25 mouse cellular contexts compared by ENCODE assay signal in genomic region chr16:36987399-36987798, GRCm38 (mm10). TPM values are rescaled to one million over a fixed set of nuclear protein-coding genes. Genes with fewer than 3 reads are reported as not detected.
DNase-seq lines count a peak whose midpoint lies in the region; ATAC-seq and TF ChIP-seq lines count a peak whose summit lies in the region.
"Had no signal": no experiment of that assay in that cellular context is flagged by ENCODE, and none has a peak within 500 bp of the region (broad histone marks: within the 10 kb centered on the region; RNA-seq: fewer than 3 reads in every experiment).

No protein-coding gene starts in this region.

- no peak for ATAC-seq in heart, embryonic 14.5 days (ENCODE audit: insufficient number of reproducible peaks, insufficient read depth, low FRiP score, low read depth)
- no peak for ATAC-seq in kidney, embryonic 15.5 days (replicated peaks; ENCODE audit: low FRiP score)
- ATAC-seq: forebrain, embryonic 14.5 days; intestine, postnatal 0 days; lung, postnatal 0 days; midbrain, embryonic 13.5 days had no signal

- DNase-seq in gastrocnemius, adult 2 months = peak; percentile 55
- no peak for DNase-seq in gastrocnemius, postnatal 25 days
- no peak for DNase-seq in heart, adult 9 months (ENCODE audit: low spot score in 2 of 2)
- no peak for DNase-seq in kidney, adult 9 months
- DNase-seq: adrenal gland, adult 8-10 months; cerebellum, adult 8-10 months; cerebellum, postnatal 25 days; liver, embryonic 13.5 days; lung, adult 18-20 months; lung, postnatal 4 days; thymus, postnatal 4 days had no signal

- 63% methylated on average over 2 of the region's 2 CpGs for WGBS in heart, embryonic 14.5 days
- 77% methylated on average over 2 of the region's 2 CpGs for WGBS in kidney, embryonic 15.5 days

- H3K79me2 ChIP-seq in myocyte (ENCODE audit: control insufficient read depth, insufficient read depth) = no peaks in the 10 kb centered on the region

- H3K27me3 ChIP-seq in heart, embryonic 14.5 days (ENCODE audit: control insufficient read depth, insufficient read depth, low read length) = no peaks in the 10 kb centered on the region
- no peaks in the 10 kb centered on the region for H3K27me3 ChIP-seq in kidney, embryonic 15.5 days
- H3K27me3 ChIP-seq in myocyte (ENCODE audit: control insufficient read depth, insufficient read depth, insufficient read length) = no peaks in the 10 kb centered on the region
- H3K27me3 ChIP-seq: limb, embryonic 12.5 days; liver, embryonic 13.5 days; midbrain, embryonic 13.5 days had no signal

- TF ChIP-seq POLR2A in myocyte (IDR thresholded peaks at IDR 0.05; ENCODE audit: insufficient read length, low read depth) = no peak

- intact Hi-C loops in gastrocnemius, adult 2 months (cut with DNase I) = no loop called here

- peak overlapping the region; percentile 73 for H3K4me2 ChIP-seq in heart, embryonic 14.5 days (ENCODE audit: low read length)
- no peak overlapping the region for H3K4me2 ChIP-seq in kidney, embryonic 15.5 days
- no peak overlapping the region for H3K4me2 ChIP-seq in myocyte (ENCODE audit: low read depth)
- H3K4me2 ChIP-seq: hindbrain, embryonic 14.5 days; limb, embryonic 12.5 days; liver, embryonic 13.5 days; midbrain, embryonic 13.5 days had no signal

- H3K4me3 ChIP-seq in gastrocnemius, adult 2 months = peak overlapping the region; percentile 71
- H3K4me3 ChIP-seq in heart, embryonic 14.5 days (ENCODE audit: control insufficient read depth in 1 of 2, insufficient read depth in 1 of 2, low read depth in 1 of 2, low read length in 2 of 2) = no peak overlapping the region
- no peak overlapping the region for H3K4me3 ChIP-seq in kidney, embryonic 15.5 days (replicated peaks)
- no peak overlapping the region for H3K4me3 ChIP-seq in myocyte
- H3K4me3 ChIP-seq: limb, embryonic 12.5 days; liver, embryonic 13.5 days; midbrain, embryonic 13.5 days had no signal

- H3K4me1 ChIP-seq in heart, embryonic 14.5 days (ENCODE audit: control insufficient read depth in 2 of 2, insufficient read depth in 2 of 2, low read length in 2 of 2) = peaks cover 8 to 35% of the 10 kb centered on the region in 2 experiments
- H3K4me1 ChIP-seq in kidney, embryonic 15.5 days = no peaks in the 10 kb centered on the region
- H3K4me1 ChIP-seq: liver, embryonic 13.5 days; midbrain, embryonic 13.5 days had no signal

- no peaks in the 10 kb centered on the region for H3K36me3 ChIP-seq in heart, embryonic 14.5 days (ENCODE audit: control insufficient read depth, insufficient read depth, low read length)
- no peaks in the 10 kb centered on the region for H3K36me3 ChIP-seq in kidney, embryonic 15.5 days
- H3K36me3 ChIP-seq in myocyte (ENCODE audit: control insufficient read depth, insufficient read depth) = no peaks in the 10 kb centered on the region
- H3K36me3 ChIP-seq: G1E; limb, embryonic 12.5 days; liver, embryonic 13.5 days; midbrain, embryonic 13.5 days had no signal

- peak overlapping the region; percentile 5; the same call in 1 of the 2 replicates for H3K9ac ChIP-seq in heart, embryonic 14.5 days (ENCODE audit: low read length)
- no peak overlapping the region for H3K9ac ChIP-seq in kidney, embryonic 15.5 days
- H3K9ac ChIP-seq: hindbrain, embryonic 14.5 days; limb, embryonic 12.5 days; liver, embryonic 13.5 days; midbrain, embryonic 13.5 days had no signal

- TF ChIP-seq CTCF in gastrocnemius, adult 2 months (IDR thresholded peaks at IDR 0.05) = no peak

- no peaks in the 10 kb centered on the region for H3K9me3 ChIP-seq in heart, embryonic 14.5 days (ENCODE audit: control insufficient read depth, low read length)
- H3K9me3 ChIP-seq in kidney, embryonic 15.5 days (replicated peaks) = no peaks in the 10 kb centered on the region
- H3K9me3 ChIP-seq: G1E; limb, embryonic 12.5 days; liver, embryonic 13.5 days; midbrain, embryonic 13.5 days had no signal

- no peak overlapping the region for H3ac ChIP-seq in myocyte (ENCODE audit: control insufficient read depth, insufficient read length)

- H3K27ac ChIP-seq in gastrocnemius, adult 2 months = peak overlapping the region; percentile 93
- 0 out of 4 replicates have a peak overlapping the region, but pooled peaks of 1 of the 2 experiments have one; percentile 16 for H3K27ac ChIP-seq in heart, embryonic 14.5 days (replicated peaks in 1 of 2; ENCODE audit: control insufficient read depth in 1 of 2, insufficient read depth in 1 of 2, low read depth in 2 of 2, low read length in 2 of 2)
- H3K27ac ChIP-seq in kidney, embryonic 15.5 days = 0 out of 2 replicates have a peak overlapping the region, but pooled peaks have one; percentile 13
- H3K27ac ChIP-seq: hindbrain, embryonic 14.5 days; limb, embryonic 12.5 days; liver, embryonic 13.5 days; midbrain, embryonic 13.5 days had no signal

TF ChIP-seq in myocyte, 11 proteins besides CTCF, POLR2A, EP300 and RAD21:
- peak in 2 of 3 experiments; percentile 52 to 65 for TF ChIP-seq MYOG (IDR thresholded peaks at IDR 0.05; ENCODE audit: control insufficient read depth in 1 of 3, insufficient read depth in 1 of 3, insufficient read length in 2 of 3, low read depth in 2 of 3)
- no peak for TF ChIP-seq REST (IDR thresholded peaks at IDR 0.05; ENCODE audit: insufficient read depth, insufficient read length)
- no peak for TF ChIP-seq USF1 (IDR thresholded peaks at IDR 0.05; ENCODE audit: low read depth)
- TF ChIP-seq MYOD1 (IDR thresholded peaks at IDR 0.05; ENCODE audit: control insufficient read depth in 1 of 3, insufficient read length in 2 of 3, low read depth in 2 of 3) = peak in 2 of 3 experiments; percentile 16 to 70
- TF ChIP-seq MAX (IDR thresholded peaks at IDR 0.05; ENCODE audit: low read depth) = no peak

RNA-seq across cellular contexts. Expression of gene Fbxo40, which starts 2.9 kb away (rescaled TPM):
- 100 to 1,000 TPM; 258 to 380 TPM for total RNA-seq in gastrocnemius, adult 2 months (2021)
- total RNA-seq in gastrocnemius, postnatal 25 days (2021) = 100 to 1,000 TPM; 214 to 223 TPM
- 12.5 and 13.0 TPM in 2 replicates for polyA plus RNA-seq in heart, embryonic 14.5 days (2014; fragmentation: Nextera tagmentation; extraction: Ambion mirVana)
- 1.4 and 1.5 TPM in 2 replicates for polyA plus RNA-seq in kidney, embryonic 15.5 days (2015; fragmentation: Nextera tagmentation; extraction: Ambion mirVana)
- polyA plus RNA-seq in myocyte (2012; fragmentation: generic; extraction: Trizol) = 1.3 TPM
- polyA plus RNA-seq: embryonic facial prominence, embryonic 11.5 days; G1E; liver, embryonic 13.5 days; midbrain, embryonic 13.5 days; neural tube, embryonic 14.5 days; small intestine, adult 2 months; stomach, embryonic 14.5 days had no signal

RNA-seq across cellular contexts. Expression of gene Polq, which starts 24.2 kb away (rescaled TPM):
- under 1 TPM; 0.23 to 0.56 TPM for total RNA-seq in gastrocnemius, adult 2 months (2021)
- total RNA-seq in gastrocnemius, postnatal 25 days (2021) = under 1 TPM; 0.33 to 0.38 TPM
- polyA plus RNA-seq in heart, embryonic 14.5 days (2014; fragmentation: Nextera tagmentation; extraction: Ambion mirVana) = 4.4 and 4.7 TPM in 2 replicates
- polyA plus RNA-seq in kidney, embryonic 15.5 days (2015; fragmentation: Nextera tagmentation; extraction: Ambion mirVana) = 8.3 and 9.0 TPM in 2 replicates
- 0.73 TPM for polyA plus RNA-seq in myocyte (2012; fragmentation: generic; extraction: Trizol)

RNA-seq across cellular contexts. Expression of gene Hcls1, which starts 52.6 kb away (rescaled TPM):
- 1 to 10 TPM; 1.6 to 2.7 TPM for total RNA-seq in gastrocnemius, adult 2 months (2021)
- 1 to 10 TPM; 2.8 to 3.7 TPM for total RNA-seq in gastrocnemius, postnatal 25 days (2021)
- 2.3 and 3.4 TPM in 2 replicates for polyA plus RNA-seq in heart, embryonic 14.5 days (2014; fragmentation: Nextera tagmentation; extraction: Ambion mirVana)
- 5.5 and 6.1 TPM in 2 replicates for polyA plus RNA-seq in kidney, embryonic 15.5 days (2015; fragmentation: Nextera tagmentation; extraction: Ambion mirVana)
- polyA plus RNA-seq in myocyte (2012; fragmentation: generic; extraction: Trizol) = 0.02 TPM
